Mouse (Mus musculus) ES-Bruce4 (cell line): Measurements from ENCODE around the gene Dapk2.

Experiments used
- CTCF ChIP-seq: IDR thresholded peaks from one replicate; pipeline ENCODE4 v1.8.1; 2011; ENCODE audit warnings: low read depth, low read length
- POLR2A ChIP-seq: IDR thresholded peaks from one replicate; pipeline ENCODE4 v1.8.1; 2011; ENCODE audit warnings: low read length; ENCODE audit not compliant: insufficient read depth

GRCm38 (mm10) chr9:66177975-66178374, 20.0 kb downstream of the Dapk2 start:
- TF ChIP-seq POLR2A (no peak), CTCF (no peak)
